Mouse (Mus musculus): ENCODE data around the gene Tbc1d8. TPM values are rescaled to one million over a fixed set of nuclear protein-coding genes. Genes with fewer than 3 reads are reported as not detected.

Tbc1d8 gene
- polyA plus RNA-seq, 1 experiment = 21.8 TPM

DNA sequence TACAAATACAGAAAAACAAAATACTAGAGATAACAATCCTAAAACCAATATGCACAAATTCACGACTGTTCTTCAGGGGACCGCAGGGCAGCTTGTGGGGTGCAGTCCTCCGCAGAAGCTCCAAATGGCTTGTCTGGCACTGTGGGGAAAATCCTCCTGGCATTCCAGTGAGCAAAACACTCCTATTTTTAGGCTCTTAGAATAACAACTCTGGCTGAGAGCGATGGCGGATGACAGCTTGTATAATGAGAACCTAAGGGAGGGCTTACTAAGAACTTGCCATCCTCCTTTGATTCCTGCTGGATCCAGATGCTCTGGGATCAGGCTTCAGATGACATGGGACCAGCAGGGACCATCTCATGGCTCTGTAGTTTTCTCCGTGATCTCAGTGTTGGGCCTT lies 36.9 kb downstream of the Tbc1d8 start:
- 92% methylated on average over 6 of the region's 6 CpGs for WGBS

DNA sequence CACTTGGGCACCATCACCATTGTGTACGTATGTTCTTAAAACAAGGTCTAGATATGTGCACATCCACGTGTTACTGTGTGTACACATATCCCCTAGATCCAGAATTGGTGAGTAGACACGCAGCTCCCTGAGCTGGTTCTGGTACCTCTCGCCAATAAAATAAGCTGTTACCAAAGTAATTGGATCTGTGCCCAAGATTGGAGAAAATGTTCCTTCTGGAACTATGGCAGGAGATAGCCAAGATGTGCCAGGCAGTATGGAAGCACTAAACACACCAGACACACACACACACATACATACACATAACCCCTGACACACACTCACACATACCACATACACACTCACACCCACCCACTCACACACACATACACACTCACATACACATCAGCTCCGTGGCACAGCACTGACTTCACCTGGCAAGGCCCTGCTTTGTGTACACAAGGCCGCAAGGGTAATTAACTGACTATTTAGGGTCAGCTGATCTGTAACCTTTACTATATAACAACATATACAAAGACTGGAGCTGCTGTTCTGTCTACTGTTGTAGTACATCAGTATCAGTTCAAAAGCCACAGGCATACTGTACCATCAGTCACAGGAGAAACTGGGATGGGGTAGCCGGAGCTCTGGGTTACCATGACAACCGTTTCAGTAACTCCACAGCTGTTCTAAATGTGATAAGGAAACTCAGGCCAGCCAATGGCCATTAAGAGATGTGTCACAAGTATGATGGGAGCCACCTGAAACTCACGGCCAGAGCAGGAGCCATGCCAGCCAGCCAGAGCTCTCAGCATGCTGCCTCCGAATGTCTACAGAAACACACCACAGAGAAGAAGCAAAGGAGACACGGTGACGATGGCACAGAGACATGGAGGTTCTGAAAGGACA lies 38.6 kb downstream of the Tbc1d8 start:
- DNase-seq (ENCODE audit: low read depth in 1 of 2, low spot score in 2 of 2) = no peak
- WGBS = 90% methylated on average over 12 of the region's 12 CpGs
- Histone ChIP-seq H3K27ac (ENCODE audit: insufficient read depth, low read length) (no peak overlapping the region), H3K27me3 (ENCODE audit: control insufficient read depth, insufficient read depth, low read length) (no peaks in the 10 kb centered on the region), H3K4me3 (ENCODE audit: extremely low read depth, insufficient read depth, insufficient read length) (no peak overlapping the region), H3K36me3 (ENCODE audit: control insufficient read depth, insufficient read depth, low read length) (no peaks in the 10 kb centered on the region), H3K4me1 (ENCODE audit: control insufficient read depth, insufficient read depth, insufficient read length) (no peaks in the 10 kb centered on the region)
- no peak for TF ChIP-seq POLR2A (IDR thresholded peaks at IDR 0.05; ENCODE audit: low read depth, low read length)
- TF ChIP-seq CTCF (IDR thresholded peaks at IDR 0.05; ENCODE audit: extremely low read depth, insufficient read depth, insufficient read length, insufficient replicate concordance) = no peak

More for the DNA sequence above, 36.9 kb downstream of the Tbc1d8 start:
- no peaks in the 10 kb centered on the region for H3K4me1 ChIP-seq (ENCODE audit: control insufficient read depth, insufficient read depth, insufficient read length)
- TF ChIP-seq POLR2A (IDR thresholded peaks at IDR 0.05; ENCODE audit: low read depth, low read length) (no peak), CTCF (IDR thresholded peaks at IDR 0.05; ENCODE audit: extremely low read depth, insufficient read depth, insufficient read length, insufficient replicate concordance) (no peak)
- H3K27ac ChIP-seq (ENCODE audit: insufficient read depth, low read length) = no peak overlapping the region
- H3K27me3 ChIP-seq (ENCODE audit: control insufficient read depth, insufficient read depth, low read length) = no peaks in the 10 kb centered on the region
- H3K36me3 ChIP-seq (ENCODE audit: control insufficient read depth, insufficient read depth, low read length) = no peaks in the 10 kb centered on the region
- no peak for DNase-seq (ENCODE audit: low read depth in 1 of 2, low spot score in 2 of 2)
- H3K4me3 ChIP-seq (ENCODE audit: extremely low read depth, insufficient read depth, insufficient read length) = no peak overlapping the region

DNA sequence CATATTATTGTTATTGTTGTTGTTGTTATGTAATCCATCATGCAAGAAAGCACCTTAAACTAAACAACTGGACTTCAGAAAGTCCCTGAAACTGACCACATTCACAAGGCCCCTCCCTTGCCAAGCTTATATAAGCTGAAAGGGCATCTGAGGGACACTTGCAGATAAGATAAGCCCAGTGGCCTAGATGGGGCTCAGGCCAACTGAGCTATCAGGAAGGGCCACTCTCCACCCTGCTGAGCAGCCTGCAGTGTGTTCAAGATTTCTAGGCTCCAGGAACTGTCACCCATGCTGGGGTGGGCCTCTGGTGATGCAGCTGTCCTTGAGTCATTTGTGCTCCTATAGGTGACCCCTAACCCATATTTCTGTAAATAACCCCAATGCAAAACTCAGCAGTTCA lies 39.9 kb downstream of the Tbc1d8 start:
- TF ChIP-seq CTCF (IDR thresholded peaks at IDR 0.05; ENCODE audit: extremely low read depth, insufficient read depth, insufficient read length, insufficient replicate concordance) = no peak
- TF ChIP-seq POLR2A (IDR thresholded peaks at IDR 0.05; ENCODE audit: low read depth, low read length) = no peak
- no peaks in the 10 kb centered on the region for H3K36me3 ChIP-seq (ENCODE audit: control insufficient read depth, insufficient read depth, low read length)
- H3K4me3 ChIP-seq (ENCODE audit: extremely low read depth, insufficient read depth, insufficient read length) = no peak overlapping the region
- no peak for DNase-seq (ENCODE audit: low read depth in 1 of 2, low spot score in 2 of 2)
- no peaks in the 10 kb centered on the region for H3K27me3 ChIP-seq (ENCODE audit: control insufficient read depth, insufficient read depth, low read length)
- no peak overlapping the region for H3K27ac ChIP-seq (ENCODE audit: insufficient read depth, low read length)
- no peaks in the 10 kb centered on the region for H3K4me1 ChIP-seq (ENCODE audit: control insufficient read depth, insufficient read depth, insufficient read length)

DNA sequence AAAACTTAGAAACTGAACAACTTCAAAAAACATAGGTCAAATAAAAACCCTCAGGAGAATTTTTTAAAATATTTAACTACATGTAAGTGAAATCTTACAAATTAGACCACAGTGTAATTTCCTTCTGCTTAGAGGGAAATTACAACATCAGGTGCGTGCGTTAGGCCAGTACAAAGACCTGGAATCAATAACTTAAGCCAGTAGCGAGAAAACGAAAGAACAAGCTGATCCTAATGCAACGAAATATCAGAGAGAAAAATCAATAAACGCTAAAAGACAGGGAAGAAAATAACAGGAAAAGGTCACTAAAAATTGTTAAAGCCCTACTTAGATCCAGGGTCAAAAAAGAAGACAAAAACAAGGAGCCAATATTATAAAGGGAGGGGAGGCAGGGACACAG lies 44.3 kb downstream of the Tbc1d8 start:
- TF ChIP-seq CTCF (IDR thresholded peaks at IDR 0.05; ENCODE audit: extremely low read depth, insufficient read depth, insufficient read length, insufficient replicate concordance) = no peak
- no peak for TF ChIP-seq POLR2A (IDR thresholded peaks at IDR 0.05; ENCODE audit: low read depth, low read length)
- WGBS = 90% methylated on average over 6 of the region's 6 CpGs
- H3K27ac ChIP-seq (ENCODE audit: insufficient read depth, low read length) = no peak overlapping the region
- DNase-seq (ENCODE audit: low read depth in 1 of 2, low spot score in 2 of 2) = no peak
- no peaks in the 10 kb centered on the region for H3K4me1 ChIP-seq (ENCODE audit: control insufficient read depth, insufficient read depth, insufficient read length)
- H3K4me3 ChIP-seq (ENCODE audit: extremely low read depth, insufficient read depth, insufficient read length) = no peak overlapping the region
- H3K36me3 ChIP-seq (ENCODE audit: control insufficient read depth, insufficient read depth, low read length) = no peaks in the 10 kb centered on the region
- no peaks in the 10 kb centered on the region for H3K27me3 ChIP-seq (ENCODE audit: control insufficient read depth, insufficient read depth, low read length)

DNA sequence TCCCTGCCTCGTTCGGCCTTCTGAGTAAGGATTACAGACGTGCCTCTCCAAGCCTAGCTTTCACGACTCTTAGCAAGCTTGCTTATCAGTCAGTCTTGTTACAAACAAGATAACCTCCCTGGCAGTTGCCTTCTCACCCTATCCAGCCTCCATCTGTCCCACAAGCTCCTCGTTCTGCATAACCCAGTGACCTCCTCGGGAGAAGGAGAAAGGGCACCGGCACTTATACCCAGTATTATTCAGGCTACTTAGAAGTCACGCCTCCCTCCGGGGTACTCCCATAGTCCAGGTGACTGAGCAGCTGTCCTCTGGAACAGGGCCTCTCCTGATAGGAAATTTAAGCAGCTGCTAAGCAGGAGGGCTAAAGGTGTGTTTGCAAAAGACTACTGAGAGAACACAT lies 48.5 kb downstream of the Tbc1d8 start:
- WGBS = 79% methylated on average over 9 of the region's 9 CpGs
- no peak for DNase-seq (ENCODE audit: low read depth in 1 of 2, low spot score in 2 of 2)
- Histone ChIP-seq H3K4me1 (ENCODE audit: control insufficient read depth, insufficient read depth, insufficient read length) (no peaks in the 10 kb centered on the region), H3K27me3 (ENCODE audit: control insufficient read depth, insufficient read depth, low read length) (no peaks in the 10 kb centered on the region), H3K4me3 (ENCODE audit: extremely low read depth, insufficient read depth, insufficient read length) (no peak overlapping the region), H3K27ac (ENCODE audit: insufficient read depth, low read length) (no peak overlapping the region), H3K36me3 (ENCODE audit: control insufficient read depth, insufficient read depth, low read length) (no peaks in the 10 kb centered on the region)
- TF ChIP-seq POLR2A (IDR thresholded peaks at IDR 0.05; ENCODE audit: low read depth, low read length) (no peak), CTCF (IDR thresholded peaks at IDR 0.05; ENCODE audit: extremely low read depth, insufficient read depth, insufficient read length, insufficient replicate concordance) (no peak)

DNA sequence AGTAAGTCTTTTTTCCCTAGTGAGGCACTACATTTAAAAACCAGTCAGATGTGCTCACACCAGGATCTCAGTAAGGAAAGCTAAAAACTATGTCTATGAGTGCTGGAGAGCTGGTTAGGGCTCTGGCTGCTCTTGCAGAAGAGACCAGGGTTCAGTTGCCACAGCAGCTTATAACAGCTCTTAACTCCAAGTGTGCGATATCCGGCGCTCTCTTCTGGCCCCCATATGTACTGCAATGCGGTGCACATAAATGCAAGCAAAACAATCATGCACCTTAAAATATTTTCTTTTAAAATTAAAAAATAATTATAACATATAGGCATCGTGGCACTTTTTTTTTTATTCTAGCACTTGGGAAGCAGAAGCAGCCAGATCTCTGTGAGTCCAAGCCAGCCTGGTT lies 49.5 kb downstream of the Tbc1d8 start:
- no peak overlapping the region for H3K27ac ChIP-seq (ENCODE audit: insufficient read depth, low read length)

DNA sequence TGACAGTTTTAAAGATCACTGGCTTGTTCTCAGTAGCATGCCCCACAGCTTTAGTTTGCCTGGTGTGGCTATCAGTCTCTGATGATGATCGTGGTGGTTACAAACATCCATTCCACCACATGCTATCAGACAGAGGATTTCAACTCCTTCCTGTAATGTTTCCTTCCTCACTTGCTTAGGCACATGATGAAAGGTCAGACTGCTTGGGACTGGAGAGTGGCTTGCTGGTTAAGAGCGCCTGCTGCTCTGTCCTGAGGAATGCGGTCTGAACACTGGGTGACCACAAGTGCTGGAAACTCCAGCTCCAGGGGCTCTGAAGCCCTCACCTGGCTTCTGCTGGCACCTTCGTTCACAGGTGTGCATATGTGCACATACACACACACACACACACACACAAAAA lies 50.3 kb downstream of the Tbc1d8 start:
- Histone ChIP-seq H3K36me3 (ENCODE audit: control insufficient read depth, insufficient read depth, low read length) (no peaks in the 10 kb centered on the region), H3K4me1 (ENCODE audit: control insufficient read depth, insufficient read depth, insufficient read length) (no peaks in the 10 kb centered on the region), H3K27ac (ENCODE audit: insufficient read depth, low read length) (no peak overlapping the region), H3K27me3 (ENCODE audit: control insufficient read depth, insufficient read depth, low read length) (no peaks in the 10 kb centered on the region), H3K4me3 (ENCODE audit: extremely low read depth, insufficient read depth, insufficient read length) (no peak overlapping the region)
- TF ChIP-seq POLR2A (IDR thresholded peaks at IDR 0.05; ENCODE audit: low read depth, low read length) = no peak
- TF ChIP-seq CTCF (IDR thresholded peaks at IDR 0.05; ENCODE audit: extremely low read depth, insufficient read depth, insufficient read length, insufficient replicate concordance) = no peak
- WGBS = 54% methylated on average over 4 of the region's 4 CpGs
- DNase-seq (ENCODE audit: low read depth in 1 of 2, low spot score in 2 of 2) = no peak

More for the DNA sequence above, 49.5 kb downstream of the Tbc1d8 start:
- no peak for DNase-seq (ENCODE audit: low read depth in 1 of 2, low spot score in 2 of 2)
- Histone ChIP-seq H3K4me1 (ENCODE audit: control insufficient read depth, insufficient read depth, insufficient read length) (no peaks in the 10 kb centered on the region), H3K36me3 (ENCODE audit: control insufficient read depth, insufficient read depth, low read length) (no peaks in the 10 kb centered on the region), H3K27me3 (ENCODE audit: control insufficient read depth, insufficient read depth, low read length) (no peaks in the 10 kb centered on the region), H3K4me3 (ENCODE audit: extremely low read depth, insufficient read depth, insufficient read length) (no peak overlapping the region)
- WGBS = 97% methylated on average over 5 of the region's 5 CpGs
- no peak for TF ChIP-seq POLR2A (IDR thresholded peaks at IDR 0.05; ENCODE audit: low read depth, low read length)
- no peak for TF ChIP-seq CTCF (IDR thresholded peaks at IDR 0.05; ENCODE audit: extremely low read depth, insufficient read depth, insufficient read length, insufficient replicate concordance)
